Mouse (Mus musculus) olfactory bulb, adult 2 months (tissue): ENCODE results near the gene St5.

Experiments
- CTCF ChIP-seq: fragments of 200-500 bp; IDR thresholded peaks from 2 replicates; pipeline ENCODE4 v1.5.1; 2012; ENCODE audit warnings: low read depth, mild to moderate bottlenecking, low read length, moderate library complexity; ENCODE audit not compliant: insufficient read depth
- POLR2A ChIP-seq: fragments of 200-500 bp; IDR thresholded peaks from 2 replicates; pipeline ENCODE4 v1.6.1; 2012; ENCODE audit warnings: mild to moderate bottlenecking, low read depth, low read length, moderate library complexity; ENCODE audit not compliant: insufficient read depth

GRCm38 (mm10) chr7:109641102-109641501 is 62.3 kb downstream of the St5 start:
- TF ChIP-seq CTCF = no peak
- TF ChIP-seq POLR2A = no peak
